Mouse (Mus musculus): Measurements from ENCODE around the gene BC048679.

Gene BC048679

DNA sequence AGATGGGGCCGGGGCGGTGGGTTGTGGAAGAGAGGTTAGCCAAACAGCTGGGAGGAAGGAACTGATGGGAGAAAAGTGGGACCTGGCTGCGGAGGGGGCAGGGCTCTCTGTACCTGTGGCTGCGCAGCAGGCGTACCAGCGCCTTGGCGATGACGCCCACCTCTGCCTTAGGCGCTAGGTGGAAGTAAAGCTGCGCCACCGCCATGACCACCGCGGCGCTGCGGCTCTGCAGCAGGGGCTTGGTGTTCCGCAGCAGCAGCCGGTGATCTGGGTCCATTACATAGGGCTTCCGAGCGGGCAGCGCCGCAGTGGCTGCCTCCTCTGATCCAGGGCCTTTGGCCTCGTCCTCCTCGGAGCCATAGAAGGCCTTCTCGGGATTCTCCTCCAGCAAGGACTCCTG lies 21.2 kb downstream of the BC048679 start:
- DNase-seq (ENCODE audit: low spot score), result no peak

- DNase-seq (ENCODE audit: low spot score), result no peak
These were observed 22.9 kb downstream of the BC048679 start for GRCm38 (mm10) chr7:81475221-81475620.

GRCm38 (mm10) chr7:81464906-81465450 lies 33.1 kb downstream of the BC048679 start:
- DNase-seq (ENCODE audit: low spot score), result no peak

- DNase-seq (ENCODE audit: low spot score), result no peak
These were observed 34.0 kb downstream of the BC048679 start for GRCm38 (mm10) chr7:81464116-81464515.

GRCm38 (mm10) chr7:81462815-81463214 lies 35.3 kb downstream of the BC048679 start:
- no peak for DNase-seq (ENCODE audit: low spot score)

DNA sequence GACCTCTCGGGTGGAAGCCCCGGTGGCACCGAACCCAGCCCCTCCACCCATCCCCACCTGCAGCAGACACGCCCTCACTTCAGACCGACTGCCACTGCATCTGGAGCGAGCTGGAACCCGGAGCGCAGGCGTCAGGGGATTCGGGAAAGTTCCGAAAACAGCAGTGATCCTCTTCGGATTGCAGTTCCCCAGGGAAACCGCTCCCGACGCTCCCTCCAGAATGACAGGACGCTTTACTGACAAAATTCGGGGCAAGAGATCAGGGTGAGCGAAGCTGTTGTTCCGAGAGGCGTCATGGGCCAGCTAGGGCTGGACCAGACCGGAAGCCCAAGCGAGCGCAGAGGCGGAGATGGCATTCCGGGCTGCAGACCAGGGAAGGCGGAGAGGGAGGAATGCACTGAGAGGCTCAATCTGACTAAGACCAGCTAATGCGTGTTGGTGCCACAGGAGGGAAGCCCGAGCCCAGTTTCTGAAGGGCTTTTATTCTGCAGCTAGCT lies 42.9 kb downstream of the BC048679 start, which contains the start of gene Cpeb1:
Gene Cpeb1, minus strand, starts transcription at position 311 of the 497 bp plus-strand sequence.
- no peak for DNase-seq (ENCODE audit: low spot score)

GRCm38 (mm10) chr7:81454331-81455039 lies 43.6 kb downstream of the BC048679 start:
- no peak for DNase-seq (ENCODE audit: low spot score)

DNA sequence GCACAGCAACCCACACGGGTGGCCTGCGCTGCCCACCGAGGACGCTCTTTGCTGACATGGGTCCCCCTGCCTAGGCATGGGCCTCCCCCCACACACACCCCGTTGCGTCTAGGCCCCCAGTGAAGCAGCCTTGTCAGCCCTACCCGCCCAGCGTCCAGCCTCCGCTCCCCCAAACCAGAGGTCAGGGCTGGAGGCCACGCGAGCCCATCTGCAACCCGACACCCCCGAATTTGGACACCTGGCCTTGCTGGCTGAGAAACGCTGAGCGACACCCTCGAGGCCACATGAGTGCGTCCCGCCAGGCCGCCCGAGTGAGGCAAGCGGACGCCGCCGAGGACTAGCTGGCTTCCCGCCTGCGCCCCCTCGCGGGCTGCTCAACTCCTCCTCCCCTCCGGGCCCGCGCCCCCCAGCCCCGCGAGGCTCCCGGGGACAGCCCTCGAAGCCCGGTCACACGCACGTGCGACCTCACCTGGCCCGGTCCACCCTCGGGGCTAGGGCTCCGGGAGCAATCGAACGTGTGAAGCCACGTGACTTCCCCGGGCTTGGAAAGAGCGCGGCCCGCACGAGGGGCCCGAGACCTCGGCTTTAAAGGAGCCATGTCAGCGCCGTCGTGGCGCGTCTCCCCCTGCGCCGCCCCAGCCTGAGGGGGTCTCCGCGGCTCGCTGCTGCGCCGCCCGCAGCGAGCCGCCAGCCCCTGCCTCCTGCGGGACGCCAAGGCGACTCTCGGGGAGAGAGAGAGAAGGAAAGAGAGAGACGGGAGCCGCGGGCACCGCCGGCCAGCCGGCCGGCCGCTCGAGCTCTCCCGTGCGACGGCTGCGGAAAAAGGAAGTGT lies 44.4 kb downstream of the BC048679 start:
- peak; percentile 5 for DNase-seq (ENCODE audit: low spot score)

DNA sequence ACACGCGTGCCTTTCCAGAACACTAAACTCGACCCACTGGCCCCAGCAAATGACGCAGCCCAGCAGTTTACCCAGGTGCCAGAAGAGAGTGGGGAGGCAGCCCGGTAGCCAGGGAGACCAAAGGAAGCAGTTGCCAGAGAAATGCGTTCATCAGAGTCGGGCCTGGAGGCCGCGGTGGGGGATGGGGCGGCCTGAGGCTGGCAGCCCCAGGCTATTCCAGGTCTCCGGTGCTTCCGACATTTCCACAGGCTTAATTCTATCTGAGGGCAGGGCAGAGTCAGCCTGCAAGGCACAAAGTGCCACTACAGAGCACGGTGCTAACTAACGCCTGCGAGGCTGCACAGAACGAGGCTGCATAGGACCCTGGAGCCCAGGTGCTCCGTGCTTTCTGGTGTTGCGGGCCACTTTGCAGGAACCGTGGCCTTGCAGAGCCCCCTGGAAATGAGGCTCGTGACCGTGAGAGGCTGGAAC lies 45.1 kb downstream of the BC048679 start:
- DNase-seq (ENCODE audit: low spot score), result no peak
